Mouse (Mus musculus): ENCODE data around the gene Heatr1. TPM values are rescaled to one million over a fixed set of nuclear protein-coding genes. Genes with fewer than 3 reads are reported as not detected.

The Heatr1 gene
- total and polyA plus RNA-seq, 2 experiments from 2014 or later, result 6.0 to 17.8 TPM

DNA sequence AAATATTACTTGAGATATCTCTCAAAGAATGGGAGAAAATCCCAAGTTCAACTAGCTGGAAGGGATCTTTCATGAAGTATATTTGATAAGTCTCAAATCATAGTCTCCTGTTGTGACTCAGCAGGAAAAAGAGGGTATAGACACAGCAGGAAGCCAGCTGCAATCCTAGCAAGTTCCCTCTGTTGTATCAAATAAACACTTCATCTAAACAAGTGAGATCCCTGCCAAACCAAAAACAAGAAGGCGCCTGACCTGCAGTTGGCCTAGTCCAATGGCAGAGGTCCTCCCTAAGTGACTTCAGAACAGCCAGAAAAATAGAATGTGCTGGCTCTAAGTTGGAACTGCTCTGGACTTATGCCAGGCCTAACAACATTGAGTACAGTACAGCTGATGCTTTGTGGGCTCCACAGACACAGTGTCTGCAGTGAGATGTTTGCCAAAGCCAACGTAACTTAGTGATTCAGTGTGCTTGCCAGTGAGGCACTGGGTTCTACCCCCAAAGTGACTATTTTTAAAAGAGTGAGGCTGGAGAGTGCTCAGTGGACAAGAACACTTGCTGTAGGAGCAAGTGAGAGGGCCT lies 47.3 kb downstream of the Heatr1 start:
- DNase-seq (peak; percentile 45), ATAC-seq (peak; percentile 78)
- H3K4me3 ChIP-seq (ENCODE audit: low read depth, low read length), result no peak overlapping the region
- H3K4me2 ChIP-seq (ENCODE audit: low read depth), result no peak overlapping the region
- no peaks in the 10 kb centered on the region for H3K27me3 ChIP-seq (ENCODE audit: insufficient read depth, low read length)
- no peaks in the 10 kb centered on the region for H3K9me3 ChIP-seq (ENCODE audit: low read length)
- WGBS, result 60% methylated on average over 2 of the region's 2 CpGs
- H3K36me3 ChIP-seq (ENCODE audit: insufficient read depth), result peaks cover 46% of the 10 kb centered on the region
- no peaks in the 10 kb centered on the region for H3K4me1 ChIP-seq (ENCODE audit: insufficient read depth)
- no peak overlapping the region; the same call in 1 of the 2 replicates for H3K27ac ChIP-seq (ENCODE audit: low read depth, low read length)
- no peak for TF ChIP-seq CTCF (IDR thresholded peaks at IDR 0.05; ENCODE audit: low read depth)
- H3K9ac ChIP-seq, result no peak overlapping the region

DNA sequence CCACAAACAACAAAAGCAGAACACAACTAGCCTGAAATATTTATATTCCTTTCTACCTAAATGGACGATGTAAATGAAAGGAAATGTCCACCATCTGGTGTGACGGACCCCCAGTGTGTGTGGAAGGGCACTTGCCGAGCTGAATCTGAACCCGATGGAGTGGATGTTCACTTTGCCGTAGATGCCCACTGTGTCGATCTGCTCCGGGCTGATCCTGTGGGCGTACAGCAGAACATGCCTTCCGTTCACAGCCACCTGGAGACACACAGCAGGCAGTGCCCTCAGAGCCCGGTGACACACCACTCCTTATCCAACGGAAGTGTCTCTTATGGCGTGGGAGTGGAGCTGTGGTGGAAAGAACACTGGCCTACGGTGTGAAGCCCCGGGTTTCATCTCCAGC lies 58.3 kb downstream of the Heatr1 start:
- Histone ChIP-seq H3K27ac (ENCODE audit: low read depth, low read length) (no peak overlapping the region), H3K9me3 (ENCODE audit: low read length) (no peaks in the 10 kb centered on the region), H3K4me2 (ENCODE audit: low read depth) (no peak overlapping the region), H3K4me1 (ENCODE audit: insufficient read depth) (no peaks in the 10 kb centered on the region), H3K4me3 (ENCODE audit: low read depth, low read length) (no peak overlapping the region), H3K27me3 (ENCODE audit: insufficient read depth, low read length) (no peaks in the 10 kb centered on the region), H3K36me3 (ENCODE audit: insufficient read depth) (peaks cover 22% of the 10 kb centered on the region), H3K9ac (no peak overlapping the region)
- ATAC-seq, result no peak
- no peak for DNase-seq
- TF ChIP-seq CTCF (IDR thresholded peaks at IDR 0.05; ENCODE audit: low read depth), result no peak
- WGBS, result 90% methylated on average over 14 of the region's 14 CpGs

DNA sequence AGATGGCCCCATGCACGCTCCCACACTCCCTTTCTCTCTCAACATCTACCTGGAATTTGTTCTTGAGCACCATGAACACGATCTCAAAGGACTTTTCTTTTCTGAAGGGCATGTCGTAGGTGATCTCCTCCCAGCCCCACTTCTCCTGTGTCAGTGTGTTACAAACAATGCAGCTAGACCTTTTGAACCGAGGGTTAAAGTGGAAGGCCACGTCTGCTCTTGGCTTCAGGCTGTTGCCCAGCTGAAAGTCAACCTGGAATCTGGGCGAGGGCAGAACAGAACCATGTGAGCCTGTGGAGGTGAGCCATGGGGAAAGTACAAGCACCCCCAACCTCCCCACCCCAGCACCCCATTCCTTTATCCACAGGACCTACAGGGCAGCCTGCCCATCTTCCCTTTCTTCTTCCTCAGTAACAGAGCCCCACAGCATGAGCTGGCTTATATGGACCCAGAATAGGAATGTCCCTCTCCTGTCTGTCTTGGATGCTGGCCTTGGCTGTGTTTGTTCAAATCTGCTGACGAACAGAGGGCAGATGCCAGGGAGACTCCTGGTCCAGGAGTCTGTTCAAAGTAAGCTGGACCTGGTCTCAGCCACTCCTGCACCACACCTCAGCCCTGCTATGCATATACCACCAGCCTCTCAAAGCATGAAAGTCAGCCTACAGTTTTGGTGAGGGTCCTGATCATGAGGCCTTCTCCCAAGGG lies 60.0 kb downstream of the Heatr1 start:
- no peak overlapping the region for H3K4me3 ChIP-seq (ENCODE audit: low read depth, low read length)
- DNase-seq, result no peak
- 77% methylated on average over 7 of the region's 7 CpGs for WGBS
- H3K4me1 ChIP-seq (ENCODE audit: insufficient read depth), result peaks cover 3% of the 10 kb centered on the region; the same call in 1 of the 2 replicates
- no peak overlapping the region for H3K4me2 ChIP-seq (ENCODE audit: low read depth)
- no peaks in the 10 kb centered on the region for H3K27me3 ChIP-seq (ENCODE audit: insufficient read depth, low read length)
- ATAC-seq, result no peak
- H3K27ac ChIP-seq (ENCODE audit: low read depth, low read length), result no peak overlapping the region
- no peak for TF ChIP-seq CTCF (IDR thresholded peaks at IDR 0.05; ENCODE audit: low read depth)
- H3K9me3 ChIP-seq (ENCODE audit: low read length), result no peaks in the 10 kb centered on the region
- no peak overlapping the region for H3K9ac ChIP-seq
- H3K36me3 ChIP-seq (ENCODE audit: insufficient read depth), result peaks cover 22% of the 10 kb centered on the region

DNA sequence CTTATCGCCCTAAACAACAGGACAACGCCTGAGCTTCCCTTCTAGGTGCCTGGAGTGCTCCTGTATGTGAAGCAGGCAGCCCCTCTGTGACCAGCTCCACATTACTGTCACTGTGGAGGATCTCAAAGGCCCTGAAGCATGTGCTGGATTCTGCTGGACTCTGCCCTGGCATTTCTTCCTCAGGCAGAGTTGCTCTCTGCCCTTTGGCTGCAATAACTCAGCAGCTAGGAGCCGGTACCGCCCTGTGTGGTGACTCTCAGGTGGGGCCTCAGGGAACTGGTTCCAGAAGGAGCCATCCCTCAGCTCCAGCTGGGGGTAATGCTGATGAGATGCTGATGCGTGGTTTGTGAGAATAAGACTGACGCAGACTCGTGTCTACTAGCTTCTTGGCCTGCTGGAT lies 61.9 kb downstream of the Heatr1 start:
- Histone ChIP-seq H3K27ac (ENCODE audit: low read depth, low read length) (no peak overlapping the region), H3K9ac (no peak overlapping the region), H3K4me3 (ENCODE audit: low read depth, low read length) (no peak overlapping the region), H3K36me3 (ENCODE audit: insufficient read depth) (peaks cover 18% of the 10 kb centered on the region), H3K4me1 (ENCODE audit: insufficient read depth) (peaks cover 10% of the 10 kb centered on the region), H3K4me2 (ENCODE audit: low read depth) (no peak overlapping the region), H3K9me3 (ENCODE audit: low read length) (no peaks in the 10 kb centered on the region), H3K27me3 (ENCODE audit: insufficient read depth, low read length) (no peaks in the 10 kb centered on the region)
- ATAC-seq (no peak), DNase-seq (no peak)
- TF ChIP-seq CTCF (IDR thresholded peaks at IDR 0.05; ENCODE audit: low read depth), result no peak
- 86% methylated on average over 7 of the region's 7 CpGs for WGBS

DNA sequence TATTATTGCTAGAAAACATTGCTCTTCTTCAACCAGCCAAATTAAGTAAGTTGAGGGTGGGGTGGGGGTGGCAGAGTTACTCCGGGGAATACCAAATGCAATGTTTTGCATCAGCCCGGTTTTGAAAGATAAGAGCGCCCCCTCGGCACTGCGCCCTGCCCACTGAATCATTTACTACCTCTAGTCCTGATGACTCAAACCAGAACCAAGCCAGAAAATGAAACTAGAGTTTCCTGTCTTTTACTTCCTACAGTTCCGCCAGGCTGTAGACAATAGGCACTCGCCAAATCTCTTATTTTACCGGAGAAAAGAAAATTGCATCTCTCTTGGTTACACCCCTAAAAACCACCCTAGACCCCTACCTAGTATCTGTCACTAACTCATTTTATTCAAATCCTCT lies 65.6 kb downstream of the Heatr1 start:
- TF ChIP-seq CTCF (IDR thresholded peaks at IDR 0.05; ENCODE audit: low read depth), result peak; percentile 39
- Histone ChIP-seq H3K27ac (ENCODE audit: low read depth, low read length) (peak overlapping the region; percentile 62; the same call in 1 of the 2 replicates), H3K9me3 (ENCODE audit: low read length) (no peaks in the 10 kb centered on the region), H3K36me3 (ENCODE audit: insufficient read depth) (0 out of 2 replicates have a peak, but pooled peaks cover 3% of the 10 kb centered on the region), H3K4me2 (ENCODE audit: low read depth) (peak overlapping the region; percentile 86), H3K9ac (peak overlapping the region; percentile 75), H3K4me3 (ENCODE audit: low read depth, low read length) (peak overlapping the region; percentile 76), H3K4me1 (ENCODE audit: insufficient read depth) (peaks cover 10% of the 10 kb centered on the region), H3K27me3 (ENCODE audit: insufficient read depth, low read length) (no peaks in the 10 kb centered on the region)
- ATAC-seq, result peak; percentile 3
- 2% methylated on average over 8 of the region's 8 CpGs for WGBS
- DNase-seq, result no peak

DNA sequence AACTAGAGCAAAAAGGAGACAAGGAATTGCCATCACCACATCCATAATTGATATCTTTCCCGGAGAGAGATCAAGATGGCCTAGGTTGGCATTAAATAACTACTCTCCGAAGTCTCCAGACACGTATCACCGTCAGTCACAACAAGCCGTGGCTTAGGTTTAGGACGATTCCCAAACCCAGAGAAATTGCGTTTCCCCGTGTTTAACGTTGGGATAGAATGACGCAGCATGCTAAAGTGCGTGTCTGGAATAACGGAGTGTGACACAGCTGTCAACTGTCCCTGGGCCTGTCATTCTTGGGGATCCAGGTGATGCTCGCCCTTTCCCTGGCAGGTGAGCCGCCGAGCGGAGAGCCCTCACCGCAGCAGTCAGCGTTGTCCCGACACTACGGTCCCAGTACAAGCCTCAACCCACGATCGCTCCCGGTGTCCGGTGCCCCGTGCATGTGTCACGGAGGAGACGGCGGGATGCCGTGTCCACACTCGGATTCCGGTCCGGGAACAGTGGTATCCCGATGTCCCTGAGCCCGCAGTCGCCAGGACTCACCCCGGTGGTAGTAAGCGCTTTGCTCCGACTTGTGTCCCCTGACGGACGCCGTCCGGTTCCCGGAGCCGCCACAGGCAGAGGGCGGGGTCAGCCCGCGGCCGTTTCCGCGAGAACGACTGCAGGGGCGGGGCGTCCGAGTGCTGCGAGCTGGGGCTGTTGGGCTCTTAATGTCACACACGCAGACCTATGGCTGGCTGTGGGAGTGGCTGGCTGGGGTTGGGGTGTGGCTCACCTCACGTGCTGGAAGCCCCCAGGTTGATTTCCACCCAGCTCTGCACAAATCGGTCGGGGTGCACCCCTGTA lies 66.3 kb downstream of the Heatr1 start:
- Histone ChIP-seq H3K27me3 (ENCODE audit: insufficient read depth, low read length) (no peaks in the 10 kb centered on the region), H3K9ac (peak overlapping the region; percentile 75), H3K4me2 (ENCODE audit: low read depth) (peak overlapping the region; percentile 86), H3K4me3 (ENCODE audit: low read depth, low read length) (peak overlapping the region; percentile 76), H3K9me3 (ENCODE audit: low read length) (no peaks in the 10 kb centered on the region), H3K27ac (ENCODE audit: low read depth, low read length) (peak overlapping the region; percentile 62), H3K4me1 (ENCODE audit: insufficient read depth) (peaks cover 10% of the 10 kb centered on the region), H3K36me3 (ENCODE audit: insufficient read depth) (0 out of 2 replicates have a peak, but pooled peaks cover 3% of the 10 kb centered on the region)
- WGBS, result under 1% methylated on average over 59 of the region's 59 CpGs
- ATAC-seq (peak; percentile 95), DNase-seq (peak; percentile 85)
- no peak; the same call in 1 of the 2 replicates for TF ChIP-seq CTCF (IDR thresholded peaks at IDR 0.05; ENCODE audit: low read depth)

All from forebrain, postnatal 0 days (tissue).